Mouse (Mus musculus): ENCODE results near the gene Paf1.

The Paf1 gene

DNA sequence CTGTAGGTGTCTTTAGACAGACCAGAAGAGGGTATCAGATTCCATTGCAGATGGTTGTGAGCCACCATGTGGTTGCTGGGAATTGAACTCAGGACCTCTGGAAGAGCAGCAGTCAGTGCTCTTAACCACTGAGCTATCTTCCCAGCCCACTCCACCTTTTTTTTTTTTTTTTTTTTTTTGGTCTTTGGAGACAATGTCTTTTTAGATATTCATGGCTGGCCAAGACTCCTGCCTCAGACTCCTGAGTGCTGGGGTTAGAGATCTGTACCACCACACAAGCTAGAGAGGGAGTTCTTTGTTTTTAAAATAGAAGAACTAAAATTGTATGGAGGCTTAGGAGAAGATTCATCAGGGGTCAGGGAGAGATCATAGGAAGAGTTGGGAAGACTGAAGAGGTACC lies 45.2 kb downstream of the Paf1 start:
- no peak for DNase-seq

DNA sequence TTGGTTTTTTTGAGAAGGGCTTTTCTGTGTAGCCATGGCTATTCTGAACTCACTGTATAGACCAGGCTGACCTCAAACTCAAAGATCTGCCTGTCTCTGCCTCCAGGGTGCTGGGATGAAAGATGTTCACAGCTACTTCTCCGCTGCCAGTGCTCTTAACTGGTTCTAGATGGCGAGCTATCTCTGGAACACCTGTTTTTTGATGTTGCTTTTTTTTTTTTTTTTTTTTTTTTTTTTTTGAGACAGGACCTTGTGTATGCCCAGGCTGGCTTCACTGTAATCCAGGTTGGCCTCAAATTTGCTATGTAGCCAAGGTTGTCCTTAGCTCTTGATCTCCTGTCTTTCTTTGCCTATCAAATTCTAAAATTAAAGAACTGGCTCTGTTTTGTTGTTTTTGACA lies 46.0 kb downstream of the Paf1 start:
- DNase-seq, result no peak

DNA sequence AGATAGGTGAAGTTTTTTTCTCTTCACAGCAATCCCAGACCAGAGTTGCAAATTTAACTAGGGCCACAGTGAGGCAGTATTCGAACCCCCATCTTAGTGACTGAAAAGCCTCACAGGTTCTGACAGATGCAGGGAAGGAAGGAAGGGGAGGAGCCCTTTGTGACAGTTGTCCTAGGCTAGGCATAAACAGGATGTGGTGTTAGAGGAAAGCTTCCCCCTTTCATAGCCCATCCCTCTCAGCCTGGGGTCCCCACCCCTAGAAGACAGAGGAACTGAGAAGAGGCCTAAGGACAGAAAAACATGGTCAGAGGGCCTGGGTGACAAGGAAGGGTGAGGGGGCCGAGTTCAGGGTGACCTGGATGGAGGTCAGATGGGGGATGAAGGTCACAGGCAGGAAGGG lies 48.0 kb downstream of the Paf1 start:
- no peak for DNase-seq

DNA sequence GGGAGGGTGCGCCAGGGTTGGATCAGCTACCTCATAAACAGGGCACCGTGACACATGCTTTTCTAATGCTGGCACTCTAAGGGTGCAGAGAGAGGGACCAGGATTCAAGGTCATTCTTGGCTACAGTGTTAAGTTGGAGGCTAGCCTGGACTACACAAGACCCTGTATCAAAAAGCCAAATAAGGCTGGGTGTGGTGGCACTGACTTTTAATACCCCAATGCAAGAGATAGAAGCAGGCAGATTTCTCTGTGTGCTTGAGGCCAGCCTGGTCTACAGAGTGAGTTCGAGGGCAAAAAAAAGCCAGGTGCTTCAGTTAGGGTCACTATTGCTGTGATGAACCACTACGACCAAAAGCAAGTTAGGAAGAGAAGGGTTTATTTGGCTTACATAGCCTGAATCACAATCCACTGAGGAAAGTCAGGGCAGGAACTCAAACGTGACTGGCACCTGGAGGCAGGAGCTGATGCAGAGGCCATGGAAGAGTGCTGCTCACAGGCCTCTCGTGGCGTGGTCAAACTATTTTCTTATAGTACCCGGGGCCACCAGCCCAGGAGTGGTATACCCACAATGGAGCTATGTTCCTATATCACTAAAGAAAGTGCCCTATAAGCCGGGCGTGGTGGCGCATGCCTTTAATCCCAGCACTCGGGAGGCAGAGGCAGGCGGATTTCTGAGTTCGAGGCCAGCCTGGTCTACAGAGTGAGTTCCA lies 49.2 kb downstream of the Paf1 start:
- no peak for DNase-seq

DNA sequence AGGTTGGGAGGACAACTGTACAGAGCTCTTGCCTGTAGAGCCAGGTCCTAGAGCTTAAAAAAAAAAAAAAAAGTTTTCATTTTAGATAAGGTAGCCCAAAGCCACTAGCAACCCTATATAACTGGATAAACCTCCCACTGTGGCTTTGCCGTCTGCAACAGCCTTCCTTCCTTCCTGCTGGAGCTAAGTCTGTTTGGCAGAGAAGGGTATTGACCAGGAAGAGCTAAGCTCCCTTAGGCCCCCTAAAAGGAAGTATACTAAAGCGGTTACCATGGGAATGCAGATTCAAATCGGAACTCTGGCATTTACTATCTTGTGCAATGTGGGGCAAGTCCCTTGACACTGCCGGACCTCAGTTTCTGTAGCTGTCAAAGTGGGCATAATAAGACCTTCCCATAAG lies 49.9 kb downstream of the Paf1 start:
- no peak for DNase-seq

DNA sequence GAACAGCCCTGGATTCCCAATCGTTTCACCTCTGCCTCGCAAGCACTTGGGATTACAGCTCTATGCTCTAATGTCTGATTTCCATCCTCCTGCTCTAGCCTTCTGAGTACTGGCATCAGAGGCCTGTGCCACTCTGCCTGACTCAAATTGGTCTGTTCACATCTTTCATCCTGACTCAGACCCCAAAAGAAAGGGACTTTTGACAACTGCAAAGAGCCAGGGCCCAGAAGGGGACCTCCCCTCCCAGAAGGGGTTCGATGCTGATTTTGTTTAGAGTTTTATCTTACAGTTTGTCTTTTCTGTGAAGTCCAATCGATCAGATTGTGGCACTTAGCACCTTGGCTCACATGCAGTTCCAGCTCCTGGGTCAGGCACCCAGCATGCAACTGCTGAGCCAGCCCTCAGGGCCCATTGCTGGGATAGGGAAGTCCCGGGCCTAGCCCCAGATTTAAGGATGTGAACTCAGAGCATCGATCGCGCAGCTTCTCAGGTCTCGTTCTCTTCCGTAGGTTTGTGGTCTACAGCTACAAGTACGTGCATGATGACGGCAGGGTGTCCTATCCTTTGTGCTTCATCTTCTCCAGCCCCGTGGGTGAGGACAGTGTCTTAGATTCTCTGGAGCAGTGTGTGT lies 51.7 kb downstream of the Paf1 start:
- no peak for DNase-seq

DNA sequence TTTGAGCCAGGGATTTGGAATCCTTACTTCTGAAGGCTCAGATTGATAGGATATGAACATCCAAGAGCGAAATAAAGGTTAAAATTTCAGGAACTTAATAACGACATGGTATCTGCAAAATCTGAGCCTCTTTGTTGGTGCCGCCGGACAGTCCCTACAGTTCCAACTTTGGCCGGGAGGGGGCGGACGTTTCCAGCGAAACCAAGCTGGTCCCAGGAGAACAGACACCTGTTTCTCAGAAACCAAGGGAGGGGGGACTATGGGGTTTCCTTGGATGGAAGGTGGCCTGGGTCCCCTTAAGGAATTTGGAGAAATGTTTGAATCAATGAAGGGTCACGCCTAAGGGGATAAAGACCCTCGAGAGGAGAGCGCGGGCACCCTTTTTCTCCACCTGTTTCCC lies 53.7 kb downstream of the Paf1 start:
- peak; percentile 74 for DNase-seq

DNA sequence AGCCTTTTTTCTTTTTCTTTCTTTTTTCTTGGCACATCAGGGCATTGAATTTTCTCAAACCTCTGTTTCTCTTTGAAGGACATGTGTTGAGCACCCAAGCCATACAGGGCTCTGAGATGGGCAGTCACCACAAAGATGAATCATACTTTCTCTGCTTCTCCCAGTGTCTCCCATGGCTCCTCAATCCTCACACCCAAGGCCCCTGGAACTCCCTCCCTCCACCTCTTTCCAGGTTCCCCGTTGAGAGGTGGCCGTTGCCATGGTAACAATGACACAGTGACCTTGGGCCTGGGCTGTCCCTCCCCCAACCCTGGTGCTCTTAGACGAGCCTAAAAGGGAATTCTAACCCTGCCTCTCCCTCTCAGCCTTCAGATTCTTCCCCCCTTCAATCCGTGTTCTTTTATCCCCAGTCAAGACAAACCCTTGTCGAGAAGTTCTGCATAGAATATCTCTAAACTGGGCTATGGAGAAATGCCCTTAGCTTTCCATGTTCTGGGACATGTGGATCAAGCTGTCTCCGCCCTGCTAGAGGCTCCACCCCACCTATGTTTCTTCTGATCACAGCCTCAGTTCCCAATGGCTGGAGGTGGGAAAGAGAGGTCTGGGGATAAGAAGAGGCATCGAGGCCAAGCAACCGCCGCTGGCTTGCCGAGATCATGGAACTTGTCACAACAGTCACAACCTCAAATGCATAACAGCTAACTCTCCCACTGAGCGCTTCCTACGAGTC lies 54.5 kb downstream of the Paf1 start:
- no peak for DNase-seq

DNA sequence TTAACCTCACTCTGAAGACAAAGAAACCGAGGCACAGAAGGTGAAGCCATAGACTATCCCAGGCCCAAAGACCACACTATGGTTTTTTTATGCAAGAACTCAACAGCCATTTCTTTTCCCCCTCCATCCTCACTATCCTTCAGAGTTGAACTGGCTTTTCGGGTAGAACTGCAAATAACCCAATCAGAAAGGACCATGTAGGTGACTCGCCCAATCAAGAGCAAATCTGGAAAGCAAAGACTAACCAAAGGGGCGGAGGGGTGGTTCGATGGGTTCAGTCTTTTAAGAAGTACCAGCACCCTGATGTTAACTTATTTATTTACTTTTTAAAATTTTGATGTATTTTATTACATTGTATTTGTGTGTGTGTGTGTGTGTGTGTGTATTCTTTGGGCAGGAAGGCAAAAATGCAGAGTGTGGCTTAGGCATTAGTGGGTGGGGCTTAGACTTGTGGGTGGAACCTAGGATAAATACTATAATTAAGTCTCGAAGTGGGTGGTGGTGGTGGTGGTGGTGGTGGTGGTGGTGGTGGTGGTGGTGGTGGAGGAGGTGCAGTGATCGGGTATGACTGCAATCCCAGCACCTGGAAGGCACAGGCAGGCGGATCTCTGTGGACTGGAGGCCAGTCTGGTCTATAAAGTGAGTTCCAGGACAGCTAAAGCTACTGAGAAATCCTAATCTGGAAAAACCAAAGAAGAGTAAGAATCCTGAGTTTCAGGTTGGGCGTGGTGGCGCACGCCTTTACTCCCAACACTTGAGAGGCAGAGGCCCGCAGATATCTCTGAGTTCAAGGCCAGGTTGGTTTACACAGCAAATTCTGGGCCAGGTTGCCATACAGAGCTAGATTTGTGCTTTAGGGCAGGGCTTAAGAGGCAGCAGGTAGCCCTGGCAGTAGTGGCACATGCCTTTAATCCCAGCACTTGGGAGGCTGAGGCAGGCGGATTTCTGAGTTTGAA lies 55.4 kb downstream of the Paf1 start:
- DNase-seq, result no peak
